Mouse (Mus musculus) forebrain, embryonic 11.5 days (tissue): ENCODE data around the gene Fmo4. TPM values are rescaled to one million over a fixed set of nuclear protein-coding genes. Genes with fewer than 3 reads are reported as not detected.

Source experiments
- polyA plus RNA-seq: library from polyadenylated mRNA; unstranded; fragments of >200 nt; fragmentation: Nextera tagmentation; extraction: Ambion mirVana; gene quantifications from 2 replicates; pipeline ENCODE4 v1.2.1, GENCODE M21; 2014

Gene Fmo4
- polyA plus RNA-seq, 1 experiment from 2014 or later = 0.37 TPM

Other genes starting within 250 kb of the Fmo4 start
- gene Vamp4, start 243.5 kb downstream of the Fmo4 start, polyA plus RNA-seq = 51.2 and 64.3 TPM in 2 replicates
- gene Myoc, start 174.8 kb downstream of the Fmo4 start, polyA plus RNA-seq = not detected in 2 replicates
- not detected in 2 replicates for gene Myocos, start 155.8 kb downstream of the Fmo4 start, polyA plus RNA-seq
- 159 and 160 TPM in 2 replicates for gene Prrc2c, start 73.4 kb downstream of the Fmo4 start, polyA plus RNA-seq
- 15.3 and 19.9 TPM in 2 replicates for gene Fmo1, start 52.6 kb upstream of the Fmo4 start, polyA plus RNA-seq
- 0.13 and 0.29 TPM in 2 replicates for gene Fmo2, start 84.8 kb upstream of the Fmo4 start, polyA plus RNA-seq
- not detected in 2 replicates for gene Fmo6, start 123.5 kb upstream of the Fmo4 start, polyA plus RNA-seq
- not detected in 2 replicates for gene Fmo3, start 170.6 kb upstream of the Fmo4 start, polyA plus RNA-seq